Mouse (Mus musculus): ENCODE measurements around the gene Cdkl3. TPM values are rescaled to one million over a fixed set of nuclear protein-coding genes. Genes with fewer than 3 reads are reported as not detected.

Gene Cdkl3
- total RNA-seq (2021): 10 to 100 TPM in 1 of 2 experiments, 1 to 10 TPM in 1; 7.9 to 10.2 TPM

DNA sequence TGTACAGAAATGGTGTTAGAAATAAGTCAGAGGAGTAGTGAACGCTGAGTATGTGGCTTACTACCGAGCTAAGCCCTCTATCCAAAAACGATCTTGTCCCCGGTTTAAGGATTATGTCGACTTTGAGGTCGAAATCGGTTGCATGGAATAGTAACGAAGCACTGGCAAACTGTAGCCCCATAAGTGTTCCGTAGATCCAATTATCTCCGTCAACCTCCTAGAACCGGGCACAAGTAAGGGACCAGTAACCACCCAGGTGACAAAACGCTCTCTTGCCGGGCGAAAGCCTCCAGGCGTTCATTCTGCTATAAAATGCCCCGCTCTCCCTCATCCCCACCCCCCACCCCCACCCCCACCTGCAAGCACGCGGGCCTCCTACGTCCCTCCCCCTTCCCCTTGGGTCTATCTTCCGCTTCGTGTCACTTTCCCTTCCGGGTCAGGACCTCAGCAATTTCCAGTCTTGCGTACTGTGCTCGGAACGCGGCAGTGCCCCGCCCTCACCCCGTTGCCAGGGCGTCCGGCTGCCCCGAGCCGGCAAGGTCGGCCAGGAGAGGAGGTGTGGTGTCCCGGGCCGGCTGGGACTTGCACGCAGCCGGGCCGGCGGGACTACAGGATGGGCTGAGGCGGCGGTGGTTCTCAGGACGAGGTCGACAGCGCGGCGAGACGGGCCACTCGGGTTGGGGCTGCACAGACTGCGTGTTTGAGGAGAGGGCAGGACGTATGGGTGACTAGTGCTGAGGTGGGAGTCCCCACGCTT, at the start of gene Cdkl3:
Cdkl3 (plus strand) TSS at position 450 of the 757 bp plus-strand sequence.
- intact Hi-C loops (cut with DNase I): no loop called here
- peak; percentile 97 for DNase-seq

- DNase-seq: no peak
- intact Hi-C loops (cut with DNase I): no loop called here
These were observed 47.9 kb upstream of the Cdkl3 start for GRCm38 (mm10) chr11:51956112-51956511.

DNA sequence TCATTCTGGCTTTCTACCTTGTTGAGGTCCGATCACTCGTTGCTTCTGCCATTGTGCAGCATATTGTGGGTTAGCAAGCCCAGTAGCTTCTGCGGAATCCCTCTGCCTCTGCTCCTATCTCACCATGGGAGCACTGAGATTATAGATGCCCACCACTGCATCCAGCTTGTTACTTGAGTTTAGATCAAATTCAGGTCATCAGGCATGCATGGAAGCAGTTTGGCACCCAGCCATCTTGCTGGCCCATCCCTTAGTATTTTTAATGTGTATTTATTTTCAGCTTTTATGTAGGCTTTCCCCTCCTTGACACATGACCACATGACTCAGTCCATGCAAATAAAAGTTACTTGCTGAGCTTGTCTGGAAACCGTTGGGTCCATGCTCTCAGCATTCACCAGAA, 46.3 kb upstream of the Cdkl3 start:
- no peak for DNase-seq
- intact Hi-C loops (cut with DNase I): no loop called here

GRCm38 (mm10) chr11:51959511-51959910, 44.5 kb upstream of the Cdkl3 start:
- intact Hi-C loops (cut with DNase I): no loop called here
- no peak for DNase-seq

GRCm38 (mm10) chr11:51960061-51960460, 44.0 kb upstream of the Cdkl3 start:
- intact Hi-C loops (cut with DNase I): no loop called here

GRCm38 (mm10) chr11:51960967-51961471, 43.0 kb upstream of the Cdkl3 start:
- peak in 1 of 2 experiments; percentile 20 for DNase-seq
- intact Hi-C loops (cut with DNase I): no loop called here

More at GRCm38 (mm10) chr11:51960061-51960460, 44.0 kb upstream of the Cdkl3 start:
- no peak for DNase-seq

- no peak for DNase-seq
- intact Hi-C loops (cut with DNase I): no loop called here
These were observed 42.3 kb upstream of the Cdkl3 start for GRCm38 (mm10) chr11:51961761-51962160.

DNA sequence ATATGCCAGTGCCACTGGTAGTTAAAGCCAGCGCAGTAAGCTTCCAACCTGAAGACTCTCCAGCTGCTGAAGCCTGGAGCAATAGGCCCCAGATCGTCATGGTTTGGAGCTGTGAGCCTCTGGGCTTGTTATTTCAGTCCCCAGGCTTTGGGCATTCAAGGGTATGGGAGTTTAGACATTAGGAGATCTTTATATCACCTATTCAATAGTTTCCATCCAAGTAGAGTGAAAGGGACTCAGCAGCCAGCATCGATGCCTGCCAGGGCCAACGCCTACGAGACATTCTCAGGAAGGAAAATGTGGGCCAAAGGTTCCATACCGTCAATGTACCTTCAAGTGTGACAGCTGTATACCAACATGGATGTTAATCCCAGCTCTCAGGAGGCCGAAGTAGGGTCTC, 41.7 kb upstream of the Cdkl3 start:
- intact Hi-C loops (cut with DNase I): no loop called here
- DNase-seq: no peak

DNA sequence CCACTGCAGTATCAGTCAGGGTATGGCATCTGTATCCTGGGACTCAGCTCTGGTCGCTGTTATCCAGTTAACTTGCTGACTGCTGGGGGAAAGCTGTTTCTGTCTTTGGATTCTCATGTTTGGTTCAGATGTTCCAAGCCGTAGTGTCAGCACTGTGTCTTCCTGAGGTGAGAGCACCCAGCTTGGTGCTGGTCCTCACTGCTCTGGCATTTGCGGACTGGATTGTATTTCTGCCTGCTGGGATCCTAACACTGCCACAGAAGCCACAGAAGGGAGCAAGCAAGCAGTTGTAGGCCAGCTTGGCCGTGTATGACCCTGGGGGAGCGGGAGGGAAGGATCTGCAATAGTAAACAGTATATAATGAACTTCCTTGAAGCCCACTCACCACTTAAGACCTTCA, 37.4 kb upstream of the Cdkl3 start:
- no peak for DNase-seq
- intact Hi-C loops (cut with DNase I): loop anchor here (1.0 to 2.0 kb wide), 3 partner anchors 48 to 149 kb away; partner anchors contain the start of gene Jade2

DNA sequence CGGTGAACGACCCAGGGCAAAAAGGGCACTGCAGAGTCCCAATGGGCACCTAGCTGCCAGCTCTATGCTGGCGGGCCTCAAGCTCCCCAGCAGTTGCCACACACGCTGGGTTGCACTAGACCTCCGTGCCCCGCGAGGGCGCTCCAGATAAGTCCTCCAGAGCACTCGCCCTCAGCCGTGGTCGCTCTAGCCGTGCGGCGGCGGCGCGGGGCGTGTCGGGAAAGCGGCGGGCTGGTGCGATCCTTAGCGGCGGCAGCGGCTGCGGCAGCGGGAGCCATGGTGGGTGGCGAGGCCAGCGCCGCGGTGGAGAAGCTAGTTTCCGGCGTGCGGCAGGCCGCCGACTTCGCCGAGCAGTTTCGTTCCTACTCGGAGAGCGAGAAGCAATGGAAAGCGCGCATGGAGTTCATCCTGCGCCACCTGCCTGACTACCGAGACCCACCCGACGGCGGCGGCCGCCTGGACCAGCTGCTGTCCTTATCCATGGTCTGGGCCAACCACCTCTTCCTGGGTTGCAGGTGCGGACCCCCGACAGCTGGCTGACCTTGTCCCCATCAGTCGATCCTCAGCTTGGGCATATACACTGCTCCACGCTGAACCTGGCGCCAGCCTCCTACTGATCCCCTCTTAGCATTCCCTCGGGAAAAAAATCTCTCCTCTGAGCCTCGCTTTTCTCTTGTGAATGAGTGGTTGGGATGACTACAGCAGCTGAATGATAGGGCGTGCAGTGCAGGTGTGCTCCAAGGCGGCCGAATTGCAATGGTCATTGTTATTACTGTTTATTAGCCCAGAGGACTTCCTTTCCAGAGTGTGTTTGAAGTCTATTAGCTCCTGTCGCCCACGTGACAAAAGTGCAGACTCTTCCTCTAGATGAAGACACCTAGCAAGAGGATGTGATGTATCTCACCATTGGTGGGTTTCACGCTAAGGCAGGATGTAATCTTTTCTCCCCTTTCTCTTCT, 36.3 kb upstream of the Cdkl3 start, which contains the start of gene Cdkn2aipnl:
Cdkn2aipnl (plus strand) TSS at position 219 of the 959 bp plus-strand sequence.
- DNase-seq: peak; percentile 96 to 99
- intact Hi-C loops (cut with DNase I): loop anchor here (1.0 to 2.0 kb wide), 3 partner anchors 49 to 150 kb away; partner anchors contain the start of gene Jade2

GRCm38 (mm10) chr11:51968896-51969295, 35.1 kb upstream of the Cdkl3 start:
- intact Hi-C loops (cut with DNase I): no loop called here
- DNase-seq: no peak

GRCm38 (mm10) chr11:51969511-51969910, 34.5 kb upstream of the Cdkl3 start:
- intact Hi-C loops (cut with DNase I): no loop called here
- DNase-seq: no peak

DNA sequence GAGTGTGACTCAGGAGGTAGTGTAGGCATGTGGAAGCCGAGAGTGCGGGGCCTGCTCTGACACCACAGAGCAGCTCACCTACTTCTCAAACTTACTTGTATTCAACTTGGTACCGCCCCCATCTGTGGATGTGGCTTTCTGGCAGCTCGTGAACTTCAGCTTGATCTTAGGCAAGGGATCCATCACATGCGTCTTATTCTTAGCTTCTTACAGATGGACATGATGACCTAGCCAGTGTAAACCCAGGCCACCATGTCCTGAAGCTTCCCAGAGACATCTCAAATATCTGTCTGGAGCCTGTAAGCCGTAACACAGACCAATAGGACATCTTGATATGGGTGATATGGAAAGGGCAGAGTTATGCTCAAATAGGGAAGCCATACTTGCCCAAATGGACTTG, 32.4 kb upstream of the Cdkl3 start:
- no peak for DNase-seq
- intact Hi-C loops (cut with DNase I): no loop called here

GRCm38 (mm10) chr11:51999611-52000289, 4.3 kb upstream of the Cdkl3 start:
- peak; percentile 78 to 87 for DNase-seq
- intact Hi-C loops (cut with DNase I): loop anchor here (2.0 kb wide), 1 partner anchor 99 kb away; the partner anchor contains the start of gene Ppp2ca

GRCm38 (mm10) chr11:52000290-52000962, 3.6 kb upstream of the Cdkl3 start, which contains the start of gene Ube2b:
TSS of gene Ube2b (minus strand) at chr11:52000762.
- peak; percentile 96 to 97 for DNase-seq
- intact Hi-C loops (cut with DNase I): loop anchor here (2.0 kb wide), 1 partner anchor 98 kb away; the partner anchor contains the start of gene Ppp2ca

- no peak for DNase-seq
- intact Hi-C loops (cut with DNase I): loop anchor here (2.0 kb wide), 1 partner anchor 97 kb away; the partner anchor contains the start of gene Ppp2ca
These were observed 2.7 kb upstream of the Cdkl3 start for GRCm38 (mm10) chr11:52001341-52001740.

DNA sequence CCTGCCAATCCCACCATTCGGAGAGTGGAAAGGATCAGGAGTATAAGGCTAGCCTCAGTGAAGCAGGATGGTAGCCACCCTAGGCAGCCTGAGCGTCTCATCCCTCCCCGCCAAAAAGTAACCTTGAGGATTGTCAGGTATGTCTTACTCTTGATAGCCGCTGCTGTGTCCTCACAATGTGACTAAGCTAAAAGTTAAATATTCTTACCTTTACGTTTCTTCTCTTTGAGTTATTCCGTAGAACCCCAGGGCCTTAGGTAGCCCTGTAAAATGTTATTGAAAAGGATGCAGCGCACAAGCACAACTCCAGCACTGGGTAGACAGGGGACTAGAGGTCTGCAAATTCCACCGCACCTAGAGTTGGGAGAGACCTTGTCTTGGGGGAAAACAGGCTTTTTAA, 2.2 kb upstream of the Cdkl3 start:
- intact Hi-C loops (cut with DNase I): loop anchor here (2.0 kb wide), 1 partner anchor 97 kb away; the partner anchor contains the start of gene Ppp2ca
- no peak for DNase-seq

DNA sequence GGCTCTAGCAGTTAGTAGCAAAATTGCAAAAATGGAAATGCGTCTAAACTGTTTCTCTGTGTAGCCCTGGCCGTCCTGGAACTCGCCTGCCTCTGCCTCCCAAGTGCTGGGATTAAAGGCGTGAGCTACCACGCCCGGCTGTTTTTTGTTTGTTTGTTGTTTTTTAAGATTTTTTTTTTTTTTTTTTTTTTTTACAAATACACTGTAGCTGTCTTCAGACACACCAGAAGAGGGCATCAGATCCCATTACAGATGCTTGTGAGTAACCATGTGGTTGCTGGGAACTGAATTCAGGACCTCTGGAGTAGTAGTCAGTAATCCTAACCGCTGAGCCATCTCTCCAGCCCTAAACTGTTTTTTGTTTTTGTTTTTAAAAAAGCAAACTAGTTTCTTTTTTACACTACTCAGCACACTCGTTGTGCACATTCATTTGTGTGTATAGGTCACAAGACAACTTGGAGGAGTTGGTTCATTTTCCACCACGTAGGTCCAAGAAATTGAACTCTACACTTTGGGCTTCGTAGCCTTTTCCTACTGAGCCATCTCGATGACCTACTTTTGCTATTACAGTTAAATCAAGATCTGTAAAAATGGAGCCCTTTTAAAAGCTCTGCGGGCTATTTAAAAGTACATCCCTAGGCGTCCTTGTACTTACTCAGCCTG, 1.0 kb upstream of the Cdkl3 start:
- intact Hi-C loops (cut with DNase I): no loop called here
- DNase-seq: no peak

DNA sequence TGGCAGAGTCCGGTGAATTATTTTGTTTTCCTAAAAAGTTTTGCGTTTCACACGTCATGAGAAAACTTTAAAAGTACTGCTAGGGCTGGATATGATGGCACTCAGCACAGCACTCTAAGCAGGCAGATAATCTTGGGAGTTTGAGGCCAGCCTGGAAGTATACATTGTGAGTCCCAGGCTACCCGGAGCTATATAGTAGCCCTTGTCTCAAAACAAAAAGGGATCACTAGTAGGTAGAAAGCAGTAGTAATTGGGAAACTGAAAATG, 583 bp upstream of the Cdkl3 start:
- intact Hi-C loops (cut with DNase I): no loop called here

More for the DNA sequence above, 583 bp upstream of the Cdkl3 start:
- no peak for DNase-seq
